Mouse (Mus musculus) thymus, adult 2 months (tissue): ENCODE data around the gene Olfr518. TPM values are rescaled to one million over a fixed set of nuclear protein-coding genes. Genes with fewer than 3 reads are reported as not detected.

Source experiments
- DNase-seq: peaks from one replicate; pipeline ENCODE4 v3.0.0; 2021
- H3K27ac ChIP-seq: fragments of 200-500 bp; 2 replicates; pipeline ENCODE4 v1.5.1; 2012; ENCODE audit warnings: low read length, control low read depth; ENCODE audit not compliant: control insufficient read depth, insufficient read depth
- H3K27me3 ChIP-seq: fragments of 200-500 bp; 2 replicates; pipeline ENCODE4 v1.6.1; 2012; ENCODE audit warnings: mild to moderate bottlenecking, low read length, moderate library complexity, mixed read lengths; ENCODE audit not compliant: control insufficient read depth, insufficient read depth
- H3K36me3 ChIP-seq: fragments of 200-500 bp; 2 replicates; pipeline ENCODE4 v1.6.1; 2012; ENCODE audit warnings: mild to moderate bottlenecking, low read length, moderate library complexity; ENCODE audit not compliant: control insufficient read depth, insufficient read depth
- H3K4me1 ChIP-seq: fragments of 200-500 bp; replicated peaks from 2 replicates; pipeline ENCODE4 v1.6.1; 2012; ENCODE audit warnings: low read length; ENCODE audit not compliant: control insufficient read depth, insufficient read depth
- H3K4me3 ChIP-seq: fragments of 200-500 bp; 2 replicates; pipeline ENCODE4 v1.5.1; 2012; ENCODE audit warnings: mild to moderate bottlenecking, low read length, control low read depth, moderate library complexity; ENCODE audit not compliant: control insufficient read depth, insufficient read depth
- CTCF ChIP-seq: fragments of 200-500 bp; IDR thresholded peaks from 2 replicates; pipeline ENCODE4 v1.5.1; 2012; ENCODE audit warnings: mild to moderate bottlenecking, control low read depth, low read length, moderate library complexity, borderline replicate concordance; ENCODE audit not compliant: control insufficient read depth, poor library complexity, insufficient read depth; ENCODE audit errors: extremely low read depth
- POLR2A ChIP-seq: fragments of 200-500 bp; IDR thresholded peaks from 2 replicates; pipeline ENCODE4 v1.6.1; 2012; ENCODE audit warnings: mild to moderate bottlenecking, low read length, control low read depth, moderate library complexity; ENCODE audit not compliant: control insufficient read depth, poor library complexity, insufficient read depth; ENCODE audit errors: extremely low read depth
- WGBS: fragments of 180-500 bp; shearing (Covaris S2); methylation state at CpG from one replicate; pipeline ENCODE4 v1.1.7; 2018; 5-methylcytosine and 5-hydroxymethylcytosine counted together
- polyA plus RNA-seq: library from polyadenylated mRNA; depleted of rRNA; stranded (reverse); fragments of >200 nt; gene quantifications from 2 replicates; pipeline ENCODE4 v1.2.3, GENCODE M21; 2012; rRNA removed

Olfr518 gene
- polyA plus RNA-seq, 1 experiment: not detected

DNA sequence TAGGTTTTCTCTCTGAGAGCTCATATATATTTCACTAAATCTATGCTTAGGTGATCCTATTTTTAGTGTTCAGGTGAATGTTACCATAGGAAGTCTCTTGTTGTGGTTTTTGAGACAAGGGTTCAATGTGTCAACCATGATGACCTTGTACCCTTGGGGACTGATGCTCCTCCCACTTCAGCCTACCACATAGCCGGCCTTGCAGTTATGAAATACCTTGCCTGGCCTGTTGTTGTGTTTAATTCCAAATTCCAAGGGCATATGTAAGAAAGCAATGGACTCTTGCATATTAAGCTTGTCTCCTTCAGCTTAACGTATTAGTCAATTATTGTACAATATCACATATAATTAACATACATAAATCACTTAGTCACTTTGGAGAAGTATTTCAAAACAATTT is 19.2 kb upstream of the Olfr518 start:
- Histone ChIP-seq H3K4me3 (no peak overlapping the region), H3K27me3 (no peaks in the 10 kb centered on the region), H3K36me3 (no peaks in the 10 kb centered on the region), H3K27ac (no peak overlapping the region), H3K4me1 (no peaks in the 10 kb centered on the region)
- WGBS: 90% methylated on average over 2 of the region's 2 CpGs
- DNase-seq: no peak
- TF ChIP-seq POLR2A (no peak), CTCF (no peak)

- no peaks in the 10 kb centered on the region for H3K27me3 ChIP-seq
- H3K27ac ChIP-seq: no peak within 1 kb of the TSS
- 93% methylated on average over 5 of the region's 5 CpGs for WGBS
- H3K4me3 ChIP-seq: no peak within 1 kb of the TSS
- TF ChIP-seq POLR2A: no peak
- no peak for TF ChIP-seq CTCF
- no peaks in the 10 kb centered on the region for H3K36me3 ChIP-seq
- no peak for DNase-seq
- no peaks in the 10 kb centered on the region for H3K4me1 ChIP-seq
Measured at GRCm38 (mm10) chr7:108894320-108894719, 9.5 kb upstream of the Olfr518 start, which contains the start of gene Olfr519. Olfr519 (minus strand) TSS chr7:108894420.

DNA sequence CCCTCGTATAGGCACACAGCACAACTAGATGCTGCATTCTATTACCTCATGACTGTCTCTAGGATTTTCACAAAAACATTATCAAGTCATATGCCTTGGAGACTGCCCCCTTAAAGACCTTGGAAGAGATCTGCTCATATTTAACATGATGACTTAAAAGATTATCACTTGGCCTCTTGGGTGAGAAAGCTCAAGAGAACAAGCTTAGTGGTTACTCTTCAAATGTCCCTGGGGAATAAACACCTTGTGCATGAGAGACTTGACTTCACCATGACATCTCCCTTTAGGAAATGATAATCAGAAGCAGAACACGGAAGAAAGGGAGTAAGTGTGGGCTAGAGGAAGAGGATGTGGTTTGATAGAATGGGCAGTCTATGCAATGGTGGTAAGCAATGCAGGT is 12.5 kb downstream of the Olfr518 start, which contains the start of gene Olfr517:
Gene Olfr517, minus strand, starts transcription at position 101 of the 400 bp plus-strand sequence.
- no peak for DNase-seq

GRCm38 (mm10) chr7:108850429-108850828 is 34.4 kb downstream of the Olfr518 start, which contains the start of gene Olfr516:
Olfr516 (minus strand) TSS chr7:108850529.
- TF ChIP-seq POLR2A (no peak), CTCF (no peak)
- H3K27ac ChIP-seq: no peak within 1 kb of the TSS
- H3K4me3 ChIP-seq: no peak within 1 kb of the TSS
- no peak for DNase-seq
- H3K4me1 ChIP-seq: no peaks in the 10 kb centered on the region
- H3K36me3 ChIP-seq: no peaks in the 10 kb centered on the region
- H3K27me3 ChIP-seq: no peaks in the 10 kb centered on the region
- 93% methylated on average over 2 of the region's 2 CpGs for WGBS

More for the DNA sequence above, 12.5 kb downstream of the Olfr518 start, which contains the start of gene Olfr517:
- 52% methylated on average over 2 of the region's 2 CpGs for WGBS
- Histone ChIP-seq H3K36me3 (no peaks in the 10 kb centered on the region), H3K4me3 (no peak within 1 kb of the TSS), H3K4me1 (no peaks in the 10 kb centered on the region), H3K27me3 (no peaks in the 10 kb centered on the region), H3K27ac (no peak within 1 kb of the TSS)
- TF ChIP-seq POLR2A: no peak
- no peak for TF ChIP-seq CTCF

Other genes with a start within 250 kb of the Olfr518 start
- not detected in 2 replicates for gene Olfr509, start 233.1 kb downstream of the Olfr518 start, polyA plus RNA-seq
- gene Olfr510, start 218.6 kb downstream of the Olfr518 start, polyA plus RNA-seq: not detected in 2 replicates
- not detected in 2 replicates for gene Olfr512, start 171.7 kb downstream of the Olfr518 start, polyA plus RNA-seq
- gene Olfr513, start 134.0 kb downstream of the Olfr518 start, polyA plus RNA-seq: not detected in 2 replicates
- not detected in 2 replicates for gene Olfr514, start 59.0 kb downstream of the Olfr518 start, polyA plus RNA-seq
- gene Olfr516, start 34.5 kb downstream of the Olfr518 start, polyA plus RNA-seq: not detected in 2 replicates
- 0.20 TPM in 1 of 2 replicates, not detected in the other for gene Olfr517, start 12.6 kb downstream of the Olfr518 start, polyA plus RNA-seq
- gene Olfr519, start 9.4 kb upstream of the Olfr518 start, polyA plus RNA-seq: not detected in 2 replicates
- 0.09 and 0.27 TPM in 2 replicates for gene Nlrp10, start 45.2 kb upstream of the Olfr518 start, polyA plus RNA-seq
- 161 and 309 TPM in 2 replicates for gene Eif3f, start 49.4 kb upstream of the Olfr518 start, polyA plus RNA-seq
- 0.54 and 0.66 TPM in 2 replicates for gene Tub, start 65.3 kb upstream of the Olfr518 start, polyA plus RNA-seq
- 0.31 and 0.55 TPM in 2 replicates for gene Ric3, start 198.3 kb upstream of the Olfr518 start, polyA plus RNA-seq